Mouse (Mus musculus) thymus, postnatal 36 days (tissue): ENCODE measurements around the gene Dnajc7.

Experiments used
- DNase-seq, 2 experiments: peaks; one replicate each; pipeline ENCODE4 v3.0.0; 2022; ENCODE audit warnings: mixed read lengths in 2 of 2

The Dnajc7 gene

GRCm38 (mm10) chr11:100579116-100579799, 40.7 kb downstream of the Dnajc7 start:
- DNase-seq, result no peak

- DNase-seq, result no peak
Measured at GRCm38 (mm10) chr11:100577852-100578599, 41.9 kb downstream of the Dnajc7 start.

GRCm38 (mm10) chr11:100576256-100576655, 43.7 kb downstream of the Dnajc7 start:
- no peak for DNase-seq

GRCm38 (mm10) chr11:100575484-100575855, 44.5 kb downstream of the Dnajc7 start:
- DNase-seq, result no peak

- peak; percentile 90 to 91 for DNase-seq
Measured at GRCm38 (mm10) chr11:100574708-100575483, 45.1 kb downstream of the Dnajc7 start, which contains the start of gene Cnp. Gene Cnp, plus strand, starts transcription at chr11:100574904.

GRCm38 (mm10) chr11:100574188-100574587, 45.8 kb downstream of the Dnajc7 start:
- no peak for DNase-seq

GRCm38 (mm10) chr11:100571202-100571567, 48.8 kb downstream of the Dnajc7 start:
- DNase-seq, result peak in 1 of 2 experiments; percentile 32

- peak; percentile 50 to 63 for DNase-seq
Measured at GRCm38 (mm10) chr11:100570430-100571201, 49.4 kb downstream of the Dnajc7 start.

GRCm38 (mm10) chr11:100569789-100570188, 50.2 kb downstream of the Dnajc7 start:
- DNase-seq, result no peak

- no peak for DNase-seq
Measured at GRCm38 (mm10) chr11:100568692-100569091, 51.3 kb downstream of the Dnajc7 start.

GRCm38 (mm10) chr11:100567815-100568245, 52.1 kb downstream of the Dnajc7 start:
- DNase-seq, result no peak

- DNase-seq, result no peak
Measured at GRCm38 (mm10) chr11:100567229-100567628, 52.7 kb downstream of the Dnajc7 start.

GRCm38 (mm10) chr11:100564703-100565102, 55.3 kb downstream of the Dnajc7 start:
- DNase-seq, result no peak

- no peak for DNase-seq
Measured at GRCm38 (mm10) chr11:100564297-100564696, 55.7 kb downstream of the Dnajc7 start.

GRCm38 (mm10) chr11:100561748-100562147, 58.2 kb downstream of the Dnajc7 start:
- DNase-seq, result no peak

GRCm38 (mm10) chr11:100559476-100559875, 60.5 kb downstream of the Dnajc7 start:
- DNase-seq, result no peak

- no peak for DNase-seq
Measured at GRCm38 (mm10) chr11:100557563-100557962, 62.4 kb downstream of the Dnajc7 start.

GRCm38 (mm10) chr11:100555583-100555982, 64.4 kb downstream of the Dnajc7 start:
- DNase-seq, result peak; percentile 48 to 63

- DNase-seq, result no peak
Measured at GRCm38 (mm10) chr11:100552842-100553241, 67.1 kb downstream of the Dnajc7 start.

- no peak for DNase-seq
Measured at GRCm38 (mm10) chr11:100550101-100550500, 69.9 kb downstream of the Dnajc7 start.

- no peak for DNase-seq
Measured at GRCm38 (mm10) chr11:100549466-100549865, 70.5 kb downstream of the Dnajc7 start.

- no peak for DNase-seq
Measured at GRCm38 (mm10) chr11:100548141-100548540, 71.8 kb downstream of the Dnajc7 start.

- no peak for DNase-seq
Measured at GRCm38 (mm10) chr11:100546955-100547354, 73.0 kb downstream of the Dnajc7 start.
